Mouse (Mus musculus): Measurements from ENCODE around the gene Ipo11. TPM values are rescaled to one million over a fixed set of nuclear protein-coding genes. Genes with fewer than 3 reads are reported as not detected.

The Ipo11 gene
- 12.2 and 15.3 TPM in 2 replicates for polyA plus RNA-seq (2012; rRNA removed)
- polyA plus RNA-seq (2014; fragmentation: Nextera tagmentation; extraction: Ambion mirVana), result 35.2 and 36.8 TPM in 2 replicates

- H3K9ac ChIP-seq (replicated peaks), result peak within 1 kb of the TSS; percentile 91
Measured at GRCm38 (mm10) chr13:106936256-106937137, at the start of gene Ipo11. TSS of gene Ipo11 (minus strand) at chr13:106936958.

DNA sequence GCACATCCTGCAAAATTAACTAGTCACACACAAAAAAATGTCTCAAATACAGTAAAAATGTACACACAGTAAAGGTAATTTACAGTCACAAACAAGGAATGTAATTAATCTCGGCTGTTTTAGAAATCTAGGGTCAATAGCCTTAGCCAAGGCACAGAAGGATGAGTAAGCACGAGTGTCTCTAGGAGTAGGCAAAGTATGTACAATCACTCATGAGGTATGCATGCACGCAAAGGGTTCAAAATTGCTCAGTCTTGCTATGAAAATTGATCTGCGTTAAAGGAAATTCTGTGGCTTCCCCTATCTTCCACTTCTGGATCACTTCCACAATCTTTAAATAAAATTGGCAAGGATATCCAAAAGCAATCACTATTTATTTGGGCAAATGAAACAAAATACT lies 24.7 kb upstream of the Ipo11 start:
- WGBS (ENCODE audit: insufficient replicate concordance), result 85% methylated on average over 4 of the region's 4 CpGs
- no peaks in the 10 kb centered on the region for H3K27me3 ChIP-seq (ENCODE audit: control insufficient read depth, insufficient read depth, low read length)
- no peak overlapping the region for H3K4me3 ChIP-seq (ENCODE audit: insufficient read depth in 1 of 2, low read depth in 2 of 2, low read length in 2 of 2)
- peaks cover 61% of the 10 kb centered on the region for H3K36me3 ChIP-seq (replicated peaks; ENCODE audit: control insufficient read depth, insufficient read depth, low read depth)
- no peak overlapping the region for H3K9ac ChIP-seq (replicated peaks)
- no peaks in the 10 kb centered on the region for H3K9me3 ChIP-seq (ENCODE audit: control insufficient read depth, low read length)
- DNase-seq (ENCODE audit: low read depth in 3 of 3, low spot score in 3 of 3) (no peak), ATAC-seq (ENCODE audit: insufficient read depth) (no peak)
- no peak overlapping the region for H3K27ac ChIP-seq
- H3K4me2 ChIP-seq (ENCODE audit: low read depth), result no peak overlapping the region
- no peak for TF ChIP-seq EP300 (IDR thresholded peaks at IDR 0.05; ENCODE audit: low read depth)
- no peak for TF ChIP-seq CTCF (IDR thresholded peaks at IDR 0.05; ENCODE audit: low read depth)
- no peaks in the 10 kb centered on the region for H3K4me1 ChIP-seq (replicated peaks; ENCODE audit: control insufficient read depth in 2 of 2, insufficient read depth in 2 of 2, low read length in 1 of 2)

More at GRCm38 (mm10) chr13:106936256-106937137, at the start of gene Ipo11:
- DNase-seq (ENCODE audit: low read depth in 3 of 3, low spot score in 3 of 3) (peak; percentile 88 to 94 (median 89)), ATAC-seq (ENCODE audit: insufficient read depth) (peak; percentile 96)
- TF ChIP-seq CTCF (IDR thresholded peaks at IDR 0.05; ENCODE audit: low read depth) (no peak), EP300 (IDR thresholded peaks at IDR 0.05; ENCODE audit: low read depth) (no peak)
- WGBS (ENCODE audit: insufficient replicate concordance), result under 1% methylated on average over 84 of the region's 84 CpGs
- peak within 1 kb of the TSS; percentile 50 for H3K27ac ChIP-seq
- peak within 1 kb of the TSS; percentile 74 to 99 for H3K4me3 ChIP-seq (ENCODE audit: insufficient read depth in 1 of 2, low read depth in 2 of 2, low read length in 2 of 2)
- no peaks in the 10 kb centered on the region for H3K27me3 ChIP-seq (ENCODE audit: control insufficient read depth, insufficient read depth, low read length)
- peaks cover 3% of the 10 kb centered on the region; the same call in 1 of the 2 replicates for H3K9me3 ChIP-seq (ENCODE audit: control insufficient read depth, low read length)
- peaks cover 5 to 16% of the 10 kb centered on the region in 2 experiments; a peak in 3 of 4 replicates for H3K4me1 ChIP-seq (replicated peaks; ENCODE audit: control insufficient read depth in 2 of 2, insufficient read depth in 2 of 2, low read length in 1 of 2)
- H3K36me3 ChIP-seq (replicated peaks; ENCODE audit: control insufficient read depth, insufficient read depth, low read depth), result no peaks in the 10 kb centered on the region
- peak within 1 kb of the TSS; percentile 82 for H3K4me2 ChIP-seq (ENCODE audit: low read depth)

DNA sequence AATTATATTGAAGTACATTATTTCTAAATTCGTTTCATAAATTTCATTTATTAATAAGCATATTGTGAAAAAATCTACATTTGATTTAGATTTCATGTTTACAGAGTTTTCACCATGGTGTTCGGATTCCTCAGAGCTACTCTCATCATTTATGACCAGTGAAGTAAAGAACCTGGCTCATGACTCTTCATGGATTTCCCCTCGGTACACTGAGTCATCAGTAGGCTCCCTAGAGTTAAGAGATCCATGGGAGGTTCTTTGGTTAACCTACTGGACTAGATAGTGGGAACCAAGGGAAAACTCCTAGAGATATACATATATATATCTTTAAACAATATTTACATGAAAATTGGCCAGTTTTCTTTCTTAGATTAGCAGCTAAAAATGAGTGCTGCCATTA lies 23.8 kb upstream of the Ipo11 start:
- Histone ChIP-seq H3K4me1 (replicated peaks; ENCODE audit: control insufficient read depth in 2 of 2, insufficient read depth in 2 of 2, low read length in 1 of 2) (no peaks in the 10 kb centered on the region), H3K27me3 (ENCODE audit: control insufficient read depth, insufficient read depth, low read length) (no peaks in the 10 kb centered on the region), H3K36me3 (replicated peaks; ENCODE audit: control insufficient read depth, insufficient read depth, low read depth) (peaks cover 67% of the 10 kb centered on the region), H3K4me3 (ENCODE audit: insufficient read depth in 1 of 2, low read depth in 2 of 2, low read length in 2 of 2) (no peak overlapping the region), H3K9me3 (ENCODE audit: control insufficient read depth, low read length) (no peaks in the 10 kb centered on the region), H3K4me2 (ENCODE audit: low read depth) (no peak overlapping the region), H3K27ac (no peak overlapping the region), H3K9ac (replicated peaks) (no peak overlapping the region)
- DNase-seq (ENCODE audit: low read depth in 3 of 3, low spot score in 3 of 3) (no peak), ATAC-seq (ENCODE audit: insufficient read depth) (no peak)
- TF ChIP-seq EP300 (IDR thresholded peaks at IDR 0.05; ENCODE audit: low read depth), result no peak
- TF ChIP-seq CTCF (IDR thresholded peaks at IDR 0.05; ENCODE audit: low read depth), result no peak
- 89% methylated on average over 3 of the region's 3 CpGs for WGBS (ENCODE audit: insufficient replicate concordance)

DNA sequence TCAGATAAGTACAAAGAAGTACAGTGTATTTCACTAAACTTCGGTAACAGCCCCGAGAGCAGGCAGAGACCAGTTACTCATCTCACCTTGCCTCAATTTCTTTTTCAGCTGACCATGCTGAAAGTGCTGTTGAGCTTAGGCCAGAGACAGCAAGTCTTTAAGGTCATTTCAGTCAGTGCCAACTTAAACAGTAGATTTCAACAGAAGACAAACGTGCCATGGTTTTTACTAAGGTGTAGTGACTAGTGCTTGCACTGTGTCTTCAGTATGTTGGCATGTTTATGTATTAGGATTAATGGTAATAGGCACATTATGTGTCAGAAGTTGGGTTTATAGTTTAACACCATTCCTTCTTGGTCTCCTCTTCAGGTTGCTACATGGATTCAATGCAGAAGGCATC lies 21.5 kb upstream of the Ipo11 start:
- no peak overlapping the region for H3K27ac ChIP-seq
- DNase-seq (ENCODE audit: low read depth in 3 of 3, low spot score in 3 of 3), result no peak
- peaks cover 66% of the 10 kb centered on the region for H3K36me3 ChIP-seq (replicated peaks; ENCODE audit: control insufficient read depth, insufficient read depth, low read depth)

DNA sequence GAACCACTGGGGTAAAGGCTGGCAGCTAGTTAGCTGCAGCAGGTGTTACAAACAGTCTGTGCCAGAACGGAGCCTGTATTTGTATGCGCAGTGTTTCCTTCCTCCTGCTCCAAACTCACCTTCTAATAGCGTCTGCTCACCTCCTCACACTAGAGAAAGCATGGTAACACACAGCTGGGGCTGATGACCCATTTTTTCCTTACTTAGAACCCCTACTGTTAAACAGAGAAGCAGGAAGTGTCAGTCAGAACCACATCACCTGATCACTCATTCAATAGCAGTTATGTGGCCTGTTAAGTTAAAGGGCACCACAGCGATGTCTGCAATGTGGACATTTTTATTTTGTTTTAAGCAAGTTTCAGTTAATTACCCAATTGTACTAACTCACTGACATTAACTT lies 20.8 kb upstream of the Ipo11 start:
- no peak for DNase-seq (ENCODE audit: low read depth in 3 of 3, low spot score in 3 of 3)
- Histone ChIP-seq H3K4me2 (ENCODE audit: low read depth) (no peak overlapping the region), H3K9me3 (ENCODE audit: control insufficient read depth, low read length) (no peaks in the 10 kb centered on the region), H3K4me1 (replicated peaks; ENCODE audit: control insufficient read depth in 2 of 2, insufficient read depth in 2 of 2, low read length in 1 of 2) (no peaks in the 10 kb centered on the region), H3K9ac (replicated peaks) (no peak overlapping the region), H3K27me3 (ENCODE audit: control insufficient read depth, insufficient read depth, low read length) (no peaks in the 10 kb centered on the region), H3K4me3 (ENCODE audit: insufficient read depth in 1 of 2, low read depth in 2 of 2, low read length in 2 of 2) (no peak overlapping the region), H3K27ac (no peak overlapping the region), H3K36me3 (replicated peaks; ENCODE audit: control insufficient read depth, insufficient read depth, low read depth) (peaks cover 59% of the 10 kb centered on the region)
- no peak for ATAC-seq (ENCODE audit: insufficient read depth)
- TF ChIP-seq EP300 (IDR thresholded peaks at IDR 0.05; ENCODE audit: low read depth), result no peak
- no peak for TF ChIP-seq CTCF (IDR thresholded peaks at IDR 0.05; ENCODE audit: low read depth)
- 89% methylated on average over 4 of the region's 4 CpGs for WGBS (ENCODE audit: insufficient replicate concordance)

More for the DNA sequence above, 21.5 kb upstream of the Ipo11 start:
- Histone ChIP-seq H3K9me3 (ENCODE audit: control insufficient read depth, low read length) (no peaks in the 10 kb centered on the region), H3K9ac (replicated peaks) (no peak overlapping the region), H3K4me1 (replicated peaks; ENCODE audit: control insufficient read depth in 2 of 2, insufficient read depth in 2 of 2, low read length in 1 of 2) (no peaks in the 10 kb centered on the region), H3K27me3 (ENCODE audit: control insufficient read depth, insufficient read depth, low read length) (no peaks in the 10 kb centered on the region), H3K4me3 (ENCODE audit: insufficient read depth in 1 of 2, low read depth in 2 of 2, low read length in 2 of 2) (no peak overlapping the region), H3K4me2 (ENCODE audit: low read depth) (no peak overlapping the region)
- TF ChIP-seq CTCF (IDR thresholded peaks at IDR 0.05; ENCODE audit: low read depth) (no peak), EP300 (IDR thresholded peaks at IDR 0.05; ENCODE audit: low read depth) (no peak)
- WGBS (ENCODE audit: insufficient replicate concordance), result 88% methylated on average over 3 of the region's 3 CpGs
- no peak for ATAC-seq (ENCODE audit: insufficient read depth)
